Mouse (Mus musculus) adipocyte (in vitro differentiated cells): ENCODE results near the gene March9.

Source experiments
- DNase-seq: peaks from one replicate; pipeline ENCODE4 v3.0.0-alpha.2; 2016; ENCODE audit warnings: low spot score

The March9 gene

GRCm38 (mm10) chr10:127033301-127033741 lies 26.7 kb downstream of the March9 start:
- no peak for DNase-seq

GRCm38 (mm10) chr10:127030336-127031296 lies 29.4 kb downstream of the March9 start, which contains the start of gene Tsfm:
TSS of gene Tsfm (minus strand) at chr10:127030840.
- peak; percentile 88 for DNase-seq

GRCm38 (mm10) chr10:127018422-127018821 lies 41.6 kb downstream of the March9 start:
- DNase-seq: no peak

- no peak for DNase-seq
Observed at GRCm38 (mm10) chr10:127017071-127017470, 42.9 kb downstream of the March9 start.

- no peak for DNase-seq
Observed at GRCm38 (mm10) chr10:127016488-127016887, 43.5 kb downstream of the March9 start.
